Mouse (Mus musculus): ENCODE data around the gene Lrch2. TPM values are rescaled to one million over a fixed set of nuclear protein-coding genes. Genes with fewer than 3 reads are reported as not detected.
"Not testable (repeated sequence)": the region's sequence is repeated elsewhere in the genome, so short reads cannot be mapped to it uniquely, and the experiment has no call there.

The Lrch2 gene
- total and polyA plus RNA-seq, 2 experiments from 2014 or later: 6.0 to 15.9 TPM

DNA sequence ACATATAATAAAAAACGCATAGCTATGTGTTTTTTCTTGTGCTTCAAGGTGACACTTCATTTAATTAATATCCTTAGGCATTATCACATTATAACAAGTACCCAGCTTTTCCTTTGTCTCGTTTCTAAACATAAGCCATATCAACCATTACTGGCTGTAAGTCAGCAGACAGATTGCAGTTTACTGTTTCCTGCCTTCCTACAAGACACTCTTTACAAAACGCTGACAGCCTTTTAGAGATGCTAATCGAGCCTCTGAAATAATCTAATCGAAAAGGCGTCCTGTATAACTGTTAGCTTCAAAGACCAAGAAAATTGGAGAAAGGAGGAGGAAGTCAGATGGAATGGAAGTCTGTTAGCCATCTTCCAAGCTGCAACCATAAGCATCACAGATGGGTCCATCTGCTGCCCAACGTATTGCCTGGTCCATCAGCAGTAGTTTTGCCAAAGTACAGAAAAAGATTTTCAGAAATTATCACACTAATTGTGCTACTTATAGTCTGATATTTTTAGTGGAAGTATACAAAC is 26.2 kb downstream of the Lrch2 start:
- no peak for ATAC-seq
- no peaks in the 10 kb centered on the region for H3K36me3 ChIP-seq (ENCODE audit: insufficient read depth, low read length)
- no peak for DNase-seq (ENCODE audit: low spot score)
- H3K27me3 ChIP-seq (ENCODE audit: insufficient read depth, low read length): no peaks in the 10 kb centered on the region
- 51% methylated on average over 7 of the region's 7 CpGs for WGBS
- no peak for TF ChIP-seq CTCF (IDR thresholded peaks at IDR 0.05; ENCODE audit: low read depth)
- no peak overlapping the region for H3K9ac ChIP-seq (replicated peaks; ENCODE audit: low read length)
- H3K4me1 ChIP-seq (ENCODE audit: insufficient read depth, low read length): no peaks in the 10 kb centered on the region
- H3K4me2 ChIP-seq (ENCODE audit: low read depth, low read length): no peak overlapping the region
- no peaks in the 10 kb centered on the region for H3K9me3 ChIP-seq (ENCODE audit: low read length)
- no peak overlapping the region for H3K4me3 ChIP-seq (ENCODE audit: low read length)
- no peak overlapping the region for H3K27ac ChIP-seq

DNA sequence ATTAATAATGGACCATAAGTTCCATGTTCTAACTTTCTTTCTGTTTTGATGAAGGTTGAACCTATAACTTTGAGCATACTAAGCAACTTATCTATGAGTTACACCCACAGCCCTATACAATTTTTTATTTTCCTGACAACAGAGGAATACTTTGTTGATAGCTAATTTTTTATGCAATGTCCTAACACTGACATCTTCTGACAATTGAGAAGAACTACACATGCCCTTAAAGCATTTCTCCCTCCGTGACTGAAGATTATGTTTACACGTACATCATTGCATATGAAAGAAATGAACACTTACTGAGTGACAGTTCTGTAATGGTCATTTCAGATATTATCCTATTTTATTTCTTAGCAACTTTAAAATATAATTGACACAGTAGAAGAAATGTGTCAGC is 64.3 kb downstream of the Lrch2 start:
- no peaks in the 10 kb centered on the region for H3K27me3 ChIP-seq (ENCODE audit: insufficient read depth, low read length)
- H3K9ac ChIP-seq (replicated peaks; ENCODE audit: low read length): no peak overlapping the region
- H3K4me2 ChIP-seq (ENCODE audit: low read depth, low read length): no peak overlapping the region
- H3K9me3 ChIP-seq (ENCODE audit: low read length): no peaks in the 10 kb centered on the region
- ATAC-seq (no peak), DNase-seq (ENCODE audit: low spot score) (peak; percentile 2)
- H3K4me1 ChIP-seq (ENCODE audit: insufficient read depth, low read length): no peaks in the 10 kb centered on the region
- 59% methylated on average over 2 of the region's 2 CpGs for WGBS
- H3K4me3 ChIP-seq (ENCODE audit: low read length): no peak overlapping the region
- TF ChIP-seq CTCF (IDR thresholded peaks at IDR 0.05; ENCODE audit: low read depth): peak; percentile 46
- H3K36me3 ChIP-seq (ENCODE audit: insufficient read depth, low read length): no peaks in the 10 kb centered on the region
- H3K27ac ChIP-seq: no peak overlapping the region

DNA sequence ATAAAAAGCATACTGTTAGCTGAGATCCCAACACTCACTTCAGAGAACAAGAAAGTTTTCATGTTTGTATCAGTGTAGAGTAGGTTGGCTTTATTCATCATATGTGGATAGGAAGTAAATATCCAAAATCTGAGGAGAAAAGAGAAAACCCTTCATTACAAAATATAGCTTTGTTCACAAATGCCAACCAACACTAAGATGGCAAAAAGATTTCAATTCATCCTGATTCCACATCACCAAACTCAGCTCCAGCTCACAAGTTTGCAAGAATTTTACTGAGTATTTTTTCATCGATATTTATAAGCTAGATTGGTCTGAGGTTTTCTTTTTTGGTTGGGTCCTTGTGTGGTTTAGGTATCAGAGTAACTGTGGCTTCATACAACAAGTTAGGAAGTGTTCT is 100.3 kb downstream of the Lrch2 start, which contains the start of gene Vmn1r239-ps:
Vmn1r239-ps (minus strand) TSS at position 101 of the 400 bp plus-strand sequence.
- H3K9ac ChIP-seq (replicated peaks; ENCODE audit: low read length); H3K4me1 ChIP-seq (ENCODE audit: insufficient read depth, low read length); ATAC-seq; H3K4me2 ChIP-seq (ENCODE audit: low read depth, low read length); H3K36me3 ChIP-seq (ENCODE audit: insufficient read depth, low read length); H3K27ac ChIP-seq; H3K9me3 ChIP-seq (ENCODE audit: low read length); DNase-seq (ENCODE audit: low spot score); H3K4me3 ChIP-seq (ENCODE audit: low read length); H3K27me3 ChIP-seq (ENCODE audit: insufficient read depth, low read length): not testable (repeated sequence)
- WGBS: 76% methylated on average over 1 of the region's 1 CpGs

DNA sequence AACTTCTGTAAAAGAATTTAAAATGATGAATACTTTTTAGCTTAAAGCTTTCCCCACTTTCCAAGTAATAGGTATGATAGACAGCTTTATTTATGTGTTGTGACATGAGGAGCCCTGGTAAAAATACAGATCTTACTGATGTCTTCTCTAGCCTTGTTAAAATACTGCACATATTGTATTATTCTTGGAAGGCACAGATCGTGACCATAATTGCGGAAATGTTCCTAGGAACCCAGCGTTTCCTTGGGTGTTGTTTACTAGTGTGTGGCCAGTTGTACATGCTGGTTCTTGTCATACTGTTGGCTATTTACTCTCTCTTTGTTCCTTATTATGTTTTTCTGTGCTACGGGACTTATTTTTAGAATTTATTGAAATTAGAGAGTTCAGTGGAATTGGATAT is 110.5 kb downstream of the Lrch2 start:
- Histone ChIP-seq H3K27me3 (ENCODE audit: insufficient read depth, low read length) (no peaks in the 10 kb centered on the region), H3K4me3 (ENCODE audit: low read length) (no peak overlapping the region), H3K4me2 (ENCODE audit: low read depth, low read length) (no peak overlapping the region), H3K9ac (replicated peaks; ENCODE audit: low read length) (no peak overlapping the region), H3K4me1 (ENCODE audit: insufficient read depth, low read length) (no peaks in the 10 kb centered on the region), H3K36me3 (ENCODE audit: insufficient read depth, low read length) (no peaks in the 10 kb centered on the region), H3K9me3 (ENCODE audit: low read length) (no peaks in the 10 kb centered on the region), H3K27ac (no peak overlapping the region)
- TF ChIP-seq CTCF (IDR thresholded peaks at IDR 0.05; ENCODE audit: low read depth): no peak
- DNase-seq (ENCODE audit: low spot score) (no peak), ATAC-seq (no peak)
- 89% methylated on average over 4 of the region's 4 CpGs for WGBS

DNA sequence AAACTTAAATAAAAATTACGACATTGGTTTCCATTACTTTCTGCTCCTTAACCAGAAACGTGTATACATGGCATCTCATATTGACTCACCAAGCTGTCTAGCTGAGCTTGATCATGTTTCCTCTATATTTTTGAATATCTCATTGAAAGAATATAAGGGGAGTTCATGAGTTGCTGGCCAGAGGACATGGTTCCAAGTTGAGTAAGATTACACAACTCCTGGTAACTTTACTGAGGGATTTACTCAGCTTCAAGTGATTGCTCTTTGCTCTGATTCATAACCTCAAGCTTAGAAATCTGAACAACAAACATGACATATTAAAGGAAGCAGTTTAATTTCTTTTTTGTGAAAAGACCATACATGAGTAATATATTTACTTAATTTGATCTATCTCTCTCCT is 118.5 kb downstream of the Lrch2 start:
- Histone ChIP-seq H3K27me3 (ENCODE audit: insufficient read depth, low read length) (no peaks in the 10 kb centered on the region), H3K36me3 (ENCODE audit: insufficient read depth, low read length) (no peaks in the 10 kb centered on the region), H3K4me3 (ENCODE audit: low read length) (no peak overlapping the region), H3K9ac (replicated peaks; ENCODE audit: low read length) (no peak overlapping the region), H3K4me2 (ENCODE audit: low read depth, low read length) (no peak overlapping the region), H3K4me1 (ENCODE audit: insufficient read depth, low read length) (no peaks in the 10 kb centered on the region), H3K9me3 (ENCODE audit: low read length) (no peaks in the 10 kb centered on the region), H3K27ac (no peak overlapping the region)
- WGBS: 80% methylated on average over 2 of the region's 2 CpGs
- DNase-seq (ENCODE audit: low spot score) (no peak), ATAC-seq (no peak)
- no peak for TF ChIP-seq CTCF (IDR thresholded peaks at IDR 0.05; ENCODE audit: low read depth)

DNA sequence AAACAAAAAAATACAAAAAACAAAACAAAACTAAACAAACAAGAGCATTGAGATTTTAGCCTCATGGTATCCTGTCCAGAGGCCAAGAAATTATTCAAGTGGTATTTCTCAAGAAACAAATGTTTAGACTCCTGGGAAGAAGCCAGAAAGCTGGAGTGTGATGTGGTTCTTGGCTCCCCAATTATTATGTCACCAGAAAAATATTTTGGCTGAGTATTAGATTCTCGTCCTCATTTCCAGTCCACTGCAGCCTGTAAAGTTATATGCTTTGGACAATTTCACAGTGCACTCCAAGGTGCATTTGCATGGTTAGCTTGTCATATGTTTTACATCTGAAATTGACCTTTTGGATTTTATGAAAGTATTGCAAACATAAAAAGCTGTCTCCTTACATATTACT is 124.1 kb downstream of the Lrch2 start:
- no peak overlapping the region for H3K4me3 ChIP-seq (ENCODE audit: low read length)
- H3K27ac ChIP-seq: no peak overlapping the region
- H3K36me3 ChIP-seq (ENCODE audit: insufficient read depth, low read length): no peaks in the 10 kb centered on the region
- H3K4me2 ChIP-seq (ENCODE audit: low read depth, low read length): no peak overlapping the region
- no peaks in the 10 kb centered on the region for H3K27me3 ChIP-seq (ENCODE audit: insufficient read depth, low read length)
- no peaks in the 10 kb centered on the region for H3K4me1 ChIP-seq (ENCODE audit: insufficient read depth, low read length)
- H3K9me3 ChIP-seq (ENCODE audit: low read length): no peaks in the 10 kb centered on the region
- DNase-seq (ENCODE audit: low spot score): peak; percentile 18
- ATAC-seq: no peak
- 64% methylated on average over 1 of the region's 1 CpGs for WGBS
- TF ChIP-seq CTCF (IDR thresholded peaks at IDR 0.05; ENCODE audit: low read depth): no peak
- H3K9ac ChIP-seq (replicated peaks; ENCODE audit: low read length): no peak overlapping the region

DNA sequence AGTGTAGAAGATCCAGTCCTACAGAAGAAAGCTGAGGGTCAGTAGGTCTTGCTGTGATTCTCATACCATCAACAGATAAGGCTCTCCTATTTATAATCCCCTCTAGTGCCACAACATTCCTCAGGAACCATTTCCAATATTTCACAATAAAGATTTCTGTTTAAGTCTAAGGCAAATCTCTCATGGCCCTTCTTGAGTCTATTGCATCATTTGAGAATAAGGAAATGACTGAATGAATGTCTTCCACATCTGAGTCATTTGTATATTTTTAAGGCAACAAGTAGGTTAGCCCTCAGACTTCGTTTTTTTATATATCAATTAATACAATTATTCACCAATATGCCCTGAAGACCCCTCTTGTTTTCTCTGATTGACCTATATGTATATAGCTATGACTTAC is 124.8 kb downstream of the Lrch2 start, which contains the start of gene Il13ra2:
Il13ra2 (minus strand) TSS at position 64 of the 400 bp plus-strand sequence.
- Histone ChIP-seq H3K9ac (replicated peaks; ENCODE audit: low read length) (no peak within 1 kb of the TSS), H3K4me1 (ENCODE audit: insufficient read depth, low read length) (no peaks in the 10 kb centered on the region), H3K9me3 (ENCODE audit: low read length) (no peaks in the 10 kb centered on the region), H3K27me3 (ENCODE audit: insufficient read depth, low read length) (no peaks in the 10 kb centered on the region), H3K36me3 (ENCODE audit: insufficient read depth, low read length) (no peaks in the 10 kb centered on the region), H3K4me3 (ENCODE audit: low read length) (no peak within 1 kb of the TSS), H3K4me2 (ENCODE audit: low read depth, low read length) (no peak within 1 kb of the TSS), H3K27ac (no peak within 1 kb of the TSS)
- WGBS: 44% methylated on average over 1 of the region's 1 CpGs
- DNase-seq (ENCODE audit: low spot score) (no peak), ATAC-seq (no peak)
- no peak for TF ChIP-seq CTCF (IDR thresholded peaks at IDR 0.05; ENCODE audit: low read depth)

Other genes starting within 250 kb of the Lrch2 start
- gene Il13ra2, start 124.9 kb downstream of the Lrch2 start, total RNA-seq (2014; rRNA removed): 0.10 TPM in 1 of 2 replicates, not detected in the other
- 0.58 and 0.64 TPM in 2 replicates for gene Il13ra2, start 124.9 kb downstream of the Lrch2 start, polyA plus RNA-seq (2015; fragmentation: Nextera tagmentation; extraction: Ambion mirVana)
- not detected in 2 replicates for gene Vmn1r239-ps, start 100.4 kb downstream of the Lrch2 start, total RNA-seq (2014; rRNA removed)
- not detected in 2 replicates for gene Vmn1r239-ps, start 100.4 kb downstream of the Lrch2 start, polyA plus RNA-seq (2015; fragmentation: Nextera tagmentation; extraction: Ambion mirVana)
- not detected in 2 replicates for gene Gm15128, start 211.9 kb upstream of the Lrch2 start, total RNA-seq (2014; rRNA removed)
- gene Gm15128, start 211.9 kb upstream of the Lrch2 start, polyA plus RNA-seq (2015; fragmentation: Nextera tagmentation; extraction: Ambion mirVana): not detected in 2 replicates